Mouse (Mus musculus): ENCODE data around the gene Nhlrc1.

The Nhlrc1 gene

DNA sequence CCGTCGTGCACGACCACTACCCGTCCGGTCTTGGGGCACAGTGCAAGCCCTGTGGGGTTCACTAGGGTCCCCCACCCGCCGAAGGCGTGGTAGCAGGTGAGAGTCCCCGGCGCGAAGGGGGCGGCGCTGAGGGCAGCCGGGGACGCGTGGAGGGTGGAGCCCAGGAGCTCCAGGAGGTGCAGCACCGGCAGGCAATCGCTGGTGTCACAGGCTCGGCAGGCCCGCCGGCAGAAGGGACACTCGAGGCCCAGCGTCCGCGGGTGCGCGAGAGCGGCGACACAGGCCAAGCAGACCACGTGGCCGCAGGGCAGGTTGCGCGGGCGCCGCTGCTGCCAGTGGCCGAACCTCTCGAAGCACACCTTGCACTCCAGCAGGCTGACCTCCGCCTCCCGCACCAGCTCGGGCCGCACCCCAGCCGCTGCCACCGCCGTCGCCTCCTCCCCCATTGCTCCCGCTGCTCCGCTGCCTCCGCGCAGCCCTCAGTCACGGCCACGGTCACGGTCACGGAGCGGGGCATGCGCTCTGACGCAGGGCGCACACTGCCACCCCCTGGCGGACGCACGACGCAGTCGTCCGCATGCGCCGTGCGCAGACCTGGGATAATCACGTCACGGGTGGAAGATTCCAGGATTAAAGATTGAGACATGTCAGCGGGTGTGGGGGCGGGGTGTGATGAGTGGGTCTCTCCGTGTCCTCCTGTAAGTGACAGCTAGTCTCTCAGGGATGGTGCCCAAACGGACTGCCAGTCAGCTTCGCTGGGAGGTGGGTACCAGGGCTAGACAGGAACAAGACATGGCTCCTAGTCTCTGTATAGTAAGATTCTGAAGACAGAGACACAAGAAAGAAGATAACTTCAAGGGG lies at the start of gene Nhlrc1:
Nhlrc1 (minus strand) TSS at position 517 of the 861 bp plus-strand sequence.
- peak; percentile 17 to 63 for DNase-seq (ENCODE audit: low read depth in 1 of 2, low spot score in 2 of 2)

- DNase-seq (ENCODE audit: low read depth in 1 of 2, low spot score in 2 of 2) = no peak
Measured at GRCm38 (mm10) chr13:47063985-47064760, 49.5 kb upstream of the Nhlrc1 start.

GRCm38 (mm10) chr13:47062756-47063155 lies 48.1 kb upstream of the Nhlrc1 start:
- no peak for DNase-seq (ENCODE audit: low read depth in 1 of 2, low spot score in 2 of 2)

DNA sequence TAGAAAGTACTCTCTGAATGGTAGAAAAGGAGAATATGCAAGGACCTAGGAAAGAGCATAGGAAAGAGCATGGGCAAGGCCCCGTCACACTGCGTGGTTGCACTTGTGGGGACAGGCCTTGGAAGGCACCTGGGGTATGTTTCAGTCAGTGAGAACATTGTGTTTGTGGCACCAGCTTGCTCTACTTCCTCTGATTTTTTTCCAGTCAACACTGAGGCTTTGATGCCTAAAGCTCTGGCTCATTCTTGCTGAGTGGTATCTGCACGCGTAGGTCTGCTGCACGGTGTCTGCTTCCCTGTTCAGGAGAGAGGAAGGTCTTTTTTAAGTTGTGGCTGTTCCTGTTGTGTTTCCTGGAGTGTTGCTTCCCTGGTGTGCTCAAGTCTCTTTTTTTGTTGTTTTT lies 42.1 kb upstream of the Nhlrc1 start:
- no peak for DNase-seq (ENCODE audit: low read depth in 1 of 2, low spot score in 2 of 2)

GRCm38 (mm10) chr13:47056126-47056525 lies 41.5 kb upstream of the Nhlrc1 start:
- no peak for DNase-seq (ENCODE audit: low read depth in 1 of 2, low spot score in 2 of 2)

GRCm38 (mm10) chr13:47053971-47054370 lies 39.3 kb upstream of the Nhlrc1 start:
- no peak for DNase-seq (ENCODE audit: low read depth in 1 of 2, low spot score in 2 of 2)

- DNase-seq (ENCODE audit: low read depth in 1 of 2, low spot score in 2 of 2) = no peak
Measured at GRCm38 (mm10) chr13:47050009-47050408, 35.4 kb upstream of the Nhlrc1 start.

GRCm38 (mm10) chr13:47047996-47048395 lies 33.3 kb upstream of the Nhlrc1 start:
- no peak for DNase-seq (ENCODE audit: low read depth in 1 of 2, low spot score in 2 of 2)

- DNase-seq (ENCODE audit: low read depth in 1 of 2, low spot score in 2 of 2) = no peak
Measured at GRCm38 (mm10) chr13:47044617-47044947, 29.9 kb upstream of the Nhlrc1 start, which contains the start of gene Tpmt. Gene Tpmt (minus strand): TSS chr13:47044737.

DNA sequence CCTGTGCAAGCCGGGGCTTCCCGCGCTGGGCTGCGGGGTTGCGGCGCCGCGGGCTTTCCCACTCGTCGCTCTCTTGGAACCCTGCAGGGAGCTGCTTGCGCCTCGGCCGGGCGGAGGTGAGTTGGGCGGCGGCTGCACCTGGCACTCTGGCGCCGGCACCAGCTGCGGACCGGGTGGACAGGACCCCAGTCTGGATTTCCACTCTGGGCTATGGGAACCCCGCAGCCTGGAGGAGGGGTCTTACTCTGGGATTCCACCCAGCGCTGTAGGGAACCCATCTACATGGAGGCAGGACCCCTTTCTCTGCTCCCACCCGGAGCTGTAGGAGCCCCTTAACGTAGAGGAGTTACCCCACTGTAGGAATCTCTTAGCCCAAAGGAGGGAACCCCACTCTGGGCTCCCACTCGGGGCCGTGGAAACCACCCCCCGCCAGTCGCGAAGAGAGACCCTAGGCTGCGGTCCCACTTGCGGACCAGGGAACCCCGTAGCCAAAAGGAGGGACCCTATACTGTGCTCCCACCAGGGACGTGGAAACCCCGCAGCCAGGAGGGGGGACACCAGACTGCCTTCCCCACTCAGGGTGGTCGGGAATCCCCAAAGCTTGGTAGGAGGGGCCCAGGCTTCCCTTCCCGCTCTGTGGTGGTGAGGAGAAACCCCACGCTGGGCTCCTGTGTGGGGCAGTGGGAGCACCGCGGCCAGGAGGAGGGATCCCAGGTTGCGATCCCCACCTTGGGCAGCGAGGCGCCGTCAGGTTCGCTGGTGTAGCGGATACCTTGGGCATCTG lies 29.4 kb upstream of the Nhlrc1 start:
- peak in 1 of 2 experiments; percentile 8 for DNase-seq (ENCODE audit: low read depth in 1 of 2, low spot score in 2 of 2)

GRCm38 (mm10) chr13:47043030-47043680 lies 28.5 kb upstream of the Nhlrc1 start, which contains the start of gene Kdm1b:
Gene Kdm1b (plus strand): TSS chr13:47043499.
- peak; percentile 98 to 99 for DNase-seq (ENCODE audit: low read depth in 1 of 2, low spot score in 2 of 2)

GRCm38 (mm10) chr13:47042024-47042633 lies 27.5 kb upstream of the Nhlrc1 start:
- DNase-seq (ENCODE audit: low read depth in 1 of 2, low spot score in 2 of 2) = no peak

DNA sequence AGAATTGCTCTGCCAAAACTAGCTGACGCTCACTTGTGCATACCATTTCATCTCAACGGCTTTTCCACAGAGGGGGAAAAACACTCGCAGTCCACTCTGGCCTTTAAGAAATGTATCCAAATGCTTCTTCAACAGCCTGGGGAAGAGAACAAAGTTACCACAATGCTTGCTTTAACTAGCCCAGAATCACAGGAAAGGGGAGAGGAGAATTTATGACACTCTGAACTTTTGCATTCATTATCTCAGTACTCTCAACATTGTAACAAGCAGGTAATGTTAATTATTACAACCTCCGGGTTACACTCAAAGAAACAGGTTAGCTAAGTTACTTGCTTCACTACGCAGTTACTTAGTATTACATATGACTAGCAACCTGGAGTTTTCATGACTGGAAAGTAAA lies 25.4 kb upstream of the Nhlrc1 start:
- no peak for DNase-seq (ENCODE audit: low read depth in 1 of 2, low spot score in 2 of 2)

DNA sequence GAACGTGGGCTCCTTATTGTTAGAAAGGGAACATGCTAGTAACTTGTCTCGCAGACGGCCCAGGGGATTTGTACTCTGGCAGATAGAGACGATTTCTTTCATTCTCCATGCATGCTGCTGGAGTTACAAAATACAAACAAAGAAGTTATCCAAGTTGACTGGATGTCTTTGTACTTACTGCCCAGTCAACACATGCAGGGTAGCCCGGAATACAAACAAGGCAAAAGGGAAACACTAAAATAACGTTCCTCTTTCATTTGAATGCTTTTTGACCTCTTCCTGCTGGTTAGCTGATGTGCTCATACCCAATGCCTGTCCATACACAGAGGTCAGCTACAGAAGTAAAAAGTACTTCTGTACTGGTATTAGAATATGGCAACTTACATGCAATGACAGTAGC lies 23.3 kb upstream of the Nhlrc1 start:
- DNase-seq (ENCODE audit: low read depth in 1 of 2, low spot score in 2 of 2) = no peak

GRCm38 (mm10) chr13:47033602-47034001 lies 19.0 kb upstream of the Nhlrc1 start:
- DNase-seq (ENCODE audit: low read depth in 1 of 2, low spot score in 2 of 2) = no peak

- no peak for DNase-seq (ENCODE audit: low read depth in 1 of 2, low spot score in 2 of 2)
Measured at GRCm38 (mm10) chr13:47030376-47031107, 15.9 kb upstream of the Nhlrc1 start.

DNA sequence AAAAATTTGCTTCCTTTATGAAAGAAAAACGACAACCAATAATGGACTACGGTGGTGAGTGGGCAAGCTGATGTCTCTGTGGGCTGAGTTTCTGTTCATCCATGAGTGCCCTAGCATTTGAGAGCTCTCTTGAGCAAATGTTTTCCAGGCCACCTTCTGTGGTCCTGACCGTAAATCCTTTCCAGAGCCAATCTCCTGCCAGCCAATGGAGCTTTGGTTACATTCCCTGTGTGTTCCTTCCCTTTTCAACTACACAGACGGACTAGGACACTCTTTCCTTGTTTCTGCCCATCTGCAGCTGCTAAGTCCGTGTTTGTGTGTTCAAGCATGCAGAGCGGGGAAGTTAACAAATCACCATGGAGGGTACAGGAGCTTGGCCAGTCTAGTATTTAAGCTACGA lies 6.1 kb upstream of the Nhlrc1 start:
- DNase-seq (ENCODE audit: low read depth in 1 of 2, low spot score in 2 of 2) = no peak

- no peak for DNase-seq (ENCODE audit: low read depth in 1 of 2, low spot score in 2 of 2)
Measured at GRCm38 (mm10) chr13:47019774-47020173, 5.1 kb upstream of the Nhlrc1 start.

GRCm38 (mm10) chr13:47017259-47017658 lies 2.6 kb upstream of the Nhlrc1 start:
- no peak for DNase-seq (ENCODE audit: low read depth in 1 of 2, low spot score in 2 of 2)

DNA sequence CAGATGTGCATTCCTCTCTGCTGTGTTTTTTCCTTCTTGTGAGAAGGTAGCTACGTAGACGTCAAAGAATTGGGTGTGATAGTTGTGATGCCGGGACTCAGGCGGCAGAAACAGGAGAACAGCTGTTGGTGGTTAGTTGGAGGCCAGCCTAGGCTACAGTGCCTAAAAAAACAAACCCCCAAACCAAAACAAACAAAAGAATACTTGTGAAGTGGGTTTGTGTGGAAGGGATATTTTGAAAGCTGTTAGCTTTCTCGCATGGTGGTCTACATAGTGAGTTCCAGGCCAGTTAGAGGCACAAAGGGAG lies 498 bp upstream of the Nhlrc1 start:
- DNase-seq (ENCODE audit: low read depth in 1 of 2, low spot score in 2 of 2) = no peak
